Mouse (Mus musculus) CD4-positive, CD25-positive, alpha-beta regulatory T cell, adult 2 months (primary cell): ENCODE measurements around the gene Stag1.

Experiments
- DNase-seq: peaks from one replicate; pipeline ENCODE4 v3.0.0-alpha.2; 2012; ENCODE audit warnings: low read depth, low spot score

The Stag1 gene

DNA sequence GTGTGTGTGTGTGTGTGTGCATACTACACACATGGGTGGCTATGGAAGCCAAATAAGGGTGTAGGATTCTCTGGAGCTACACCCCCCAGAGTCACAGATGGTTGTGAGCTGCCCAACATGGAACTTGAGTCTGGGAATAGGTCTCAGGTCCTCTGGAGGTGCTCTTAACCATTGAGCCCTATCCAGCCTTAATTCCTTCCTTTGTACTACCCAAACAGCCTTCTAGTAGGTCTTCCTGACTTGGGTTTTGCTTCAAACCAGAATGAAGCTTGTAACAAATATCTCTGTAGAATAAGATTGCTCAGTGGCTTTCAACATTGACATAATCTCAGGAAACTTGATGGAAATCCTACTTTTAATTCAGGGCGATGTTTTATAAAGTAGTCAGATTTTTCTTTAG, 7.9 kb downstream of the Stag1 start:
- DNase-seq: no peak

DNA sequence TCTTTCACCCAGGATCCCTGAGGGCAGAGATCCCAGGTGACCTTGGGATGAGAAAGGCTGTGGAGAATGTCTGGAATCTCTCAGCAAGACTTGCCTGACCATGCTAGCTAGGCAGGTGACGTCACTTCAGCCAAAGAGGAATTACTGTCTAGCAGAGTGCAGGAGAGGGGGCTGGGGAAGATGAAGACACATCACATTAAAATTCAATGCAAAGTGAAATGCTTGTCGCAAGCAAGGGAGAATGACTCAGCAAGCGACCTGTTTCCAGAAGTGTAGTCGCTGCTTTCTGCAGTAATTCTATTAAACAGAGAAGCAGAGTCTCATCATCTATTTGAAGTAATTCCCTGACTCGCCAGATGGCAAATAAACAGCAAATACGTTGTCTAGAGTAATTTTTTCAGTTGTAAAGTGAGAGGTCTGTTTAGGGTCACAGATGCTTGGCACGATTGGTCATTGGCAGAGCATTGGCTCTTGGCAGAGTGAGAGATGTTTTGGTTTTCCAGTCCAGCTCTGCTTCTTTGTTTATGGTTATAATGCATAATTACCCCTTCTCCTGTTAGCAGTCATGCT, 8.5 kb downstream of the Stag1 start:
- DNase-seq: no peak

DNA sequence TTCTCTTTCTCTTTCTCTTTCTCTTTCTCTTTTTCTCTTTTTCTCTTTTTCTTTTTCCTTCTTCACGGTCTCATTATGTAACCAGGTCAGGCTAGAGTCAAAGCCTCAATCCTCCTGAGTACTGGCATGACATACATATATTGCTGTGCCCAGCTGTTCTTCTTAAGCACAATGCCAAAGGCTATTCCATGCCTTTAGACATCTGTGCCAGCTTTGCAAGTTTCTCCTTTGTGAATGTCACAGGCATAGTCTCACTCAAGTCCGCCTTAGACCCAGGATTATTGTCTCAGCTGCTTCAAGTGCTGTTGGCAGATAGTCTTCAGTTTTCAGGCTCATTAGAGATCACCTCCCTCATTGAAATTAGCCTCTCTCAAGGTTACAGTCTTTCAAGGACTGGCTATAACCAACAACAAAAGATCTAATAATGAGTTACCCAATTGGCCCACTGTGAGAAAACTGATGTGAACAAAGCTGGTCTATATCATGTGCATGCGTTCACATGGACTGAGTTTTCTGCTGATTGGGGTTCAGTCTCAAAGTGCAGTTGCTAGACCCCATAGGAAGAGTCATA, 16.0 kb downstream of the Stag1 start:
- no peak for DNase-seq

DNA sequence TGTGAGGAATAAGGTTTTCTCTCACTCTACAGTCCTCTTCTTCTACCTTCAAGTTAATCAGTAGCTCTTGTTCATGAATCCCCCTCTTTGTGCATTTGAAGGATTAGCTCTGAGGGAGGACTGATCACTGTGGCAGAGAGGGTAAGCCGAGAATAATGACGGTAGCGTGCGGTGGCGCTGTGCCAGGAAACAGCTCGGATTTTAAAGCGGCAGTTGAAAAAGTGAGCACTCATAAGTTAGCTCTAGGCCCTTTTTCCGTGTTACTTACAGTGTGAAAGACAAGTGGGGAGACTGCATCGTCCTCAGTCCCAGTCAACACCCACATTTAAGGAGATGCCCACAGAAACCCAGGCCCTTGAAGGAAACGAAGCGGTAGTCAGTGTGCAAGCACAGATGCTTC, 19.3 kb downstream of the Stag1 start:
- no peak for DNase-seq

DNA sequence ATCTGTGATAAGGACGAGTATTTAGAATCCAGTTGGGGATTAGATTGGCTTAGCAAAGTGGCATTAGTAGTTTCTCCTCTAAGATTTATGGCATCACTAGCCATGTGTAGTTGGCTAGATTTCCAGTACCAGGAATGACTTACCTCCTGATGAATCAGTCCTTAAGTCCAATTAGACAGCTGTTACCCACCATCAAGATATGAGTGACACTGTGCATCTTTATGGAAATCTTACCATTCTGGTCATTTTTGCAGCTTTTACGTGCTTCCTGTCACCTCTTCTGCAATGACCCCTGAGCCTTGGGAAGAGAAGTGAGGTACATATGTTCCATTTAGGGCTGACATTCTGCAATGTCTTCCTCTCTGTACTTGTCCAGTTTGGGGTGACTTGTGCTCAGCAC, 28.7 kb downstream of the Stag1 start:
- no peak for DNase-seq

DNA sequence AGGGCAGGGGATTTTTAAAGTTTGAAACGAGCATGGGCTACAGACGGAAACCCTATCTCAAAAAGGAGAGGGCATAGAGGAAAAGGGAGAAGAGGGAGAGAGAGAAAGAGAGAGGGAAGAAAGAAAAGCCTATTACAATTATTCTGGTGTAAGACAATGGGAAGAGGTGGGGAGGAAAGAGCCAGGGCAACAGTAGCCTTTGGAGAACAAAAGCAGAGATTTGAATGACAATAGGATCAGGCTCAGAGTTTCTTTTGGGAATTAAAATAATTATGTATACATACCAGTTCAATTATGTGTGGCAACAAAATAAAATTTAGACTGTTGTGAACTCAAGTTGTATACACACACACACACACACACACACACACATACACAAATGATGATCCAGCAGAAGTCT, 43.2 kb downstream of the Stag1 start:
- no peak for DNase-seq

DNA sequence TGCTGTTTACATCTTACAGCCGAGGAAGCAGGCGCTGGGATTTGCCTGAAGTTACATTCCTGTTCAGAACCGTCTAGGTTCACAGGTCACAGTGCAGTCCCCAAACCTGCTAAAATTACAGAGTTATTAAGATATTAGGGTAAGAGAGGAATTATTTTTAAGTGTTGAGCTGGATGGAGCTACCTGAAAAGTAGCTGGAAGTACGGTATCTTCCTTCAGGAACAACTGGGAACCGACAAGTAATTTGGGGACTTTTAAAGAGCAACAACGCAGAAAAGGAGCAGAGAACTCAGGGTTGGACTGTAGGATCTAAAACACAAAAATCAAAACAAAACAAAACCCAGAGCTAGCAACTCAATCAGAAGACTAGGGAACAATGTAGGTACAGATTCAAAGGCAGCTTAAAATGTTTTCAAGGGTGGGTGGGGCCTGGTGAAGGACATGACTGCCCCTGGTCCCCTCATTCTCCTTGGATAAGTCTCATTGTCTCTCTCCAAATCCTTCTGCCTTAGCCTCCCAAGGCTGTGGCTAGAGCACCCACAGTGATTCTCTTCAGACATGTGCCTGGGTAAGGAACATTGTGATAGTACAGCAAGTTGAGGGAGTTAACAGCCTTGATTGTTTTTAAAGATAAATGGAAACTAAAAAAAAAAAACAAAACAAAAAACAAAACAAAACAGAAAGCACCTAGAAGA, 43.9 kb downstream of the Stag1 start:
- peak; percentile 15 for DNase-seq

DNA sequence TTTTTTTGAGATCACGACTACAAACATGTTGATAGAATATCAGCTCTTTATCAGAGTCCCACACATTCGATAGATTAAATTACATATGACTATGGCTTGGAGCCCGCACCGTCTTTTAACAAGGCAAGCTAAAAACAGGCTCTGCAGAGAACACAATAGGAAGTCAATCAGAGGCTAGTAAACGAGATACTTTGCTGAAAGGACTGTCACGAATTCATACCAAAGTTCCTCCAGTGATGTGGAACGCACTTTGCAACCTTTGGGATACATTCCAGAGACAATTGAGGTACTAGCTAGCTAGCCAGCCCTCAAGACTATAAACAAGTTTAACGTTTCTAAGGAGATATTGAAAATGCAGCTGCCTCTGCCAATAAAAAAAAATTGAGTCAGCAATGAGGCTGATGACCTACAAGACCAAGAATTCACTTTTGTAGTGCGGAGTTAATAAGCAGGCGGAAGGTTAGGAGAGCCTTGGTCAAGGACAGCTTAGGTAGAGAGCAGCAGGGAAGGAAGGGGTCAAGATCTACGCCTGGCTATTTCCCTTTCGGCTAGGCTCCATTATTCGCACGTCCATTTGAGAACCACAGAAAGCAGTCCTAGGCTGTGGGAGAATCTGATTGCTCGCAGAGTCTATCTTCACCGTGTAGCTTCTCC, 44.7 kb downstream of the Stag1 start:
- peak; percentile 24 for DNase-seq

DNA sequence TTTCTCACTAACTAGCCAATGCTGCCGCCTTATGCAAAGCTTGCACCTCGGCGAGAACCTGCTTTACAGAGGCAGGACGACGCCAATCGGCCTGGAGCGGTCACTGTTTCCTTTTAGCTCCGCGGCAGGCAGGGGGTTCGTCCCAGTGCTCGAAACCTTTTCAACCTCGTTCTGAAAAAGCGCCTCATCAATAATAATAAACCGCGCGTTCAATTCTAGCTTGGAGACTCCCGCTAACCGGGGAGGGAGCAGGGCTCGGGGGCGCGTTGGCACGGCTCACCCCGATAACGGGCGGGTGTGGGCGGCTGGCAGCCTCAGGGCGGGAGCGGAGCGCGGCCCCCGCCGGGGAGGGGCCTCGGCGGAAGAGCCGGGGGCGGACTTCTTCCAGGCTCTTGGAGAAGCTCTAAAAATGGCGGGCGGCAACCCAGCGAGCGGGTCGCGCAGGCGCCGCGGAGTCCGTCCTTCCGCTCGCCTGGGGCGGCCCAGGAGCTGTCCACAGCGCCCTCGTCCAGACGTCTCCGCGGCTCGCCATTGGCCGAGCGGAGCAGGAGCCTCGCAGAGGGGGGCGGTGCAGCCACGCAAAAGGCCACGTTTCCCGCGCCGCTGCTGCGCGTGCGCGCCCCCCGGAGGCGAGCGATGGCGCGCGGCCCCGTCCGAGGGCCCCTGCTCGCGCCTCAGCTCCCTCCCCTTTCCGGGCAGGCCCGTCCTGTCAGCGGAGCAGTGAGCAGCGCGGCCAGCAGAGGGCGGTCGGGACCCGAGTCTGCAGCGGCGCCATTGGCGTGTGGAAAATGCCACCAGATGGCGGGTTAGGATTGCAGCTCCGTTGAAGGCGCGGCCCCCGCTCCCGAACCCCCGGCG, 45.5 kb downstream of the Stag1 start:
- DNase-seq: peak; percentile 99

DNA sequence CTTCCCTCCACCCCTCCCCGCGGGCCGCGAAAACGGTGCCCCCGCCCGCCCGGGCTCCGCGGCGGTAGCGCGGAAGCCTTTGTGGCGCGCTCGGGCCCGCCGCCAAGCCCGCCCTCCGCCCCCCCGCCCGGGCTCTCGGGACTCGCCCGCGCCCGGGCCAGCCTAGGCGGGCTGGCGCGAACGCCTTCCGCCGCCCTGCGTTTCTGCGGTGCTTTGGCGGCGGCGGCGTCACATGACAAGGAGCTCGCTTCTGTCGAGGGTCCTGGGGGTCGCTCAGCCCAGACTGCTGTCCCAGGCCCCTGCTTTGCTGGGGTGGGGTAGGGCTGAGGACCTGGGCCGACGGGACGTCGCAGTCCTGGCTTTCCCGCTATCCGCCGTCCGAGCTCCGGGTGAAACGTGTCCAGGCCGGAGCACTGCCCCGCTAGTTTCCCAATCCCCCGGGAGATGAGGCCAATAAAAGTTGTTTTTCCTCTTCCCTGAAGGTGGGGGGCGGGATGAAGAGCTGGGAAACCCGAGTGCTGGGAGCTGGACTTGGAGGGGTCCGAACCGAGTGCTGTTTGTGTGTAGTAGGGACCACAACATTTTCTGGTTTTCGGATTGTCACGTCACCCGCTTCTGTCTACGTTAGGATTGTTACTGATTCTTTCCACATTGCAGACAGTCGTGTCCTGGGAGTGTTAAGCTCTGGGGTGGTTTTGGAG, 46.6 kb downstream of the Stag1 start:
- peak; percentile 78 for DNase-seq

DNA sequence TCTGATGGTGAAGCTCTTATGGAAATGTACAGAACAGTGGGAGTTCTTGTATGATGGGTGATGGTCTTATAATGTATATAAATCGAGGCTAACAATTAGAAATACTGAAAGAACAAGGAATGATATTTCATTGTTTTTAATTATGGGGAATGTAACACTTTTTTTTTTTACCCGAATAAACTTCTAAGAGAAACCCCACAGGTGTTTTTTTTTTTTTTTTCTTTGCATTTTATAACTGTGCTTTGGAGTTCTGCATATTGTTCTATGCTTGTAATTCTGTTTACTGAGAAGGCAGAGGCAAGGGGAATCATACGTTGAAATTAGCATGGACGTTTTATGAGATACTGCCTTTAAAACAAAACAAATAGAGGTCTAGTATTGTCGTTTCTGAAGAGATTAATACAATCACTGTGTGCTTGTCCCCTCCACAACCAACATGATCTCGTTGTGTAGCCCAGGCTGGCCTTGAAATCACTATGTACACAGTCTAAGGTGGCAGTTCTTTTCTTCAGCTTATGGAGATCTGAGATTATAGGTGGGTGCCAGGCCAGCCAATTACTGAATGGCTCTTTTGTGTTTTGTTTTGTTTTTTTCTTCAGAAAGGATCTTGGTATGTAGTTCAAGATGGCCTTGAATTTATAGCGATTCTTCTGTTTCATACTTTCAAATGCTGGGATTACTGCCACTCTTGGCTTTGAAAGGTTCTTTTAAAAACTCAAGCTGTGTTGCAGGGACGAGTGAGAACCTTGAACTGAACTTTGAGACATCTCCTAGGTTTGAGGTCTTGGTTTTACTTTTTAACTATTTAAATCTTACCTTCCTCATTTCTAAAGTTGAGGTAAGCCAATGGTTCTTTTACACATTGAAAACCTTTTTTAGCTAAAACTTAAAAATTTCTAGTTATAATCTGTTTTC, 47.7 kb downstream of the Stag1 start:
- no peak for DNase-seq

DNA sequence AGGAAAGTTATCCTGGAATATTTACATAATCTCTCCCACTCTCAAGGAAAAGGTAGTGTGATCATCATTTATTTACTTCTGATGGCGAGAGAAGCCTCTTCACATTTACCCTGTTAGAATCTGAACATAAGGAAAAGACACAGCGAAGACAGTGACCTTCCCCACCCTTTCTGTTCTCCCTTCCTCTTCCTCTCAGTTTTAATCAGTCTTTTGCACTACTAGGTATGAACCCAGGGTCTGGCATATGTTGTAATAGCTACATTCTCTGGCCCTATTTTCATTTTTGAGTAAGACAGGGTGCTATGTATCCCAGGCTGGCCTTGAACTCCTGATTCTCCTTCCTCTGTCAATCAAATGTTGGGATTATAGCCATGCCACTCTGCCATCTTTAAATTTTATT, 48.7 kb downstream of the Stag1 start:
- DNase-seq: no peak

DNA sequence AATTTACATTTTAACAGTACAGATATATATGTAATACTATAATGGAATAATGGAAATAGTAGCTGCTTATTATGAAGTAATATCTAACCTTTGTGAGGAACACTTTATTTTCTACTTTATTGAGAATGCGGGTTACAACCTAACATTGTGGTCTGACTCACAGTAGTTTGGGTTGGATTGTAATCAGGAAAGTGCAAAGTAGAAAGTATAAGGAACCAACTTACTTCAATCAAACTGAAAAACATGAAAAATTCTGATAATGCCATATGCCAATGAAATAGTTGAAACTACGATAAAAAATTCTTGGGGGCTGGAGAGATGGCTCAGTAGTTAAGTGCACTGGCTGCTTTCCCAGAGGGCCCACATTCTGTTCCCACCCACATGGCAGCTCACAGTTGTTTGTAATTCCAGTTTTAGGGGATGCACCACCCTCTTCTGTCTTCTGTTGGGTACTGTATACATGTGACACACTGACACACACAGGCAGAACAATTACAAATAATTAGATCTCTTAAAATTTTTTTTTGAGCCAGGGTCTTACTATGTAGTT, 50.3 kb downstream of the Stag1 start:
- DNase-seq: no peak

DNA sequence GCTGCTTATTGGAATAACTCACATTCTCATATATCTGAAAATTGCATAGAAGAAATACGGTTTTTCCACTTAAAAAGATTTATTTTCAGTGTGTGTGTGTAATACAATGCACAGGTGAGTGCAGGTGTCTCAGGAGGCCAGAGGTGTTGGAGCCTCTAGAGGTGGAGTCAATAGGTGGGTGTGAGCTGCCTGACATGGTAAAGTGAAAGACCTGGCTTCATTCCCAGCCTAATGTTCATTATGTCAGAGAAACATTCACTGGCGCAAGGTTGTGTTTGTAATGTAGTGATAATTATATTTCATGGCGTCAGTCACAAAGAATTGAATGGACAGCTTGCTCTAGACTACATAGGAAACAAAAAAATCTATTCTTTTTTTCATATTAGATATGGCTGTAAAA, 56.5 kb downstream of the Stag1 start:
- DNase-seq: no peak

DNA sequence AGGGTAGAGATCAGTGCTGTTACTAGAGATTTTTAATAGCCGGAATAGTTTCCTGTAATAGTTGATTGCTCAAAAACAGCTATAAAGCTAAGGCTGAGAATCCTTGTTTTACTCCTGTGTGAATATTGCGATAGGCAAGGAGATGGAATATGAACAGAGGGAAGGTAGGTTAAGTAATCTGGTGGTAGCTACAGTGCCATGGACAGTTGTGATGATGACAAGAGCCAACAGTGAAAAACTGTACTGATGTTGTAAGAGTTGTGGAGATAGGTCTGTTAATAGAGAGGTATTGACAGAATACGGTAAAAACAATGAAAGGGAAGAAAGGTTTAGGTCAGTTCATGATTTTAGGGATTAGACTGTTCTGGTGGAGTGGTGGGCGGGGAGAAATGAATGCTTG, 58.5 kb downstream of the Stag1 start:
- no peak for DNase-seq

DNA sequence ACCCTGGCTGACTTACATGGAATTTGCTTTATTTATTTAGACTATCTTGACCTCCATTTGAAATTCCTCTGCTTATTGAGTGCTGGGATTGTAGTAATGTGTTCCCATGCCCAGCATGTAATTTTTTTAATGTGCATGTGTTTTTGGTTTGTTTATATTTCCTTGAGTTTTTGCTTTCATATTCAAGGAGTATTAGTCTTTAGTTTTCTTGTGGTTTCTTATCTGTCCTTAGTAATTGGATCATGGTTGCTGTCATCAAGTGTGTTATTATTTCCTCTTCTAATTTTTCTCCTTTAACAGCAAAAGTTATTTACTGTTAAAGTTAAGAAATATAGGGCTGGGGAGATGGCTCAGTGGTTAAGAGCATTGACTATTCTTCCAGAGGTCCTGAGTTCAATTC, 63.0 kb downstream of the Stag1 start:
- no peak for DNase-seq

DNA sequence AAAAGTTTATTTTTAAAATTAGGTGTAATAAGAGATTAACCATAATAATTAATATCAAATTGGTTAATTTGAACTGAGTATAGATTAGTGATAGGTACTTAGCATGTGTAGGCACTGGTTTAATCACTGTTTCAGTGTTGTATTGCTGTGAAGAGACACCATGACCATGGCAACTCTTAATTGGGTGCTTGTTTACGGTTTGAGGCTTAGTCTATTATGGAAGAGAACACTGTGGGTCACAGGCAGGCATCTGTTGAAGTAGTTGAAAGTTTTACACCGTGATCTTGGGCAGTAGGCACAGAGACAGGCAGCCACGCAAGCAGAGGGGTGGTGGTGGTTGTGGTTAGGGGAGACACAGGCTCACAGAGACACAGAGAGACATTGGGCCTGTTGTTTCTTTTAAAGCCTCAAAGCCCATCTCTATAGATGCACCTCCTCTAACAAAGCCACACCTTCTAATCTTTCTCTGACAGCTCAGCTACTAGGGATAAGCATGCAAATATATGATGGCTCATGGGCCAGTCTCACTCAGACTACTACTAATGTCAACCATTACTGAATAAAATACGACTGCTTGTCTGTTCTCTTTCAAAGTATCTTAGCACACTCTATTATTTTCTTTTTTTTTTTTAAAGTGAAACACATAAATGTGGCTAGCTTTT, 66.0 kb downstream of the Stag1 start:
- no peak for DNase-seq

DNA sequence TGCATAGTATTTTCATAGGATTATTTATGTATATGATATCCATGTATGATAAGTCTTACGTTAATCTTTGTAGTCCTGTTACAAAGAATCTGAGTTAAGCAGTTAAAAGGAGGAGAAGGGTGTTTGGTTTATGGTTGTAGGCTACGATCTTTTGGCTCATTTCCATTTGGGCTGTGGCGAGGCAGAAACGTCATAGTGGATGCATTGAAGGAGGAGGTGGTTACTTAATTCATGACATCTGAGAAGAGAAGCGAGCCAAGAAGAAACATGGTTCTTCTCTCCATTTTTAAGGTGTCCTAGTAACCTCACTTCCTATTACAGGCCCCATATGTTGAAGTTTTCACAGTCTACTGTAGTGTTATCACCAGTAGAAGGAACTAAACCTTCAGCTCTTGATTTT, 72.6 kb downstream of the Stag1 start:
- DNase-seq: no peak

DNA sequence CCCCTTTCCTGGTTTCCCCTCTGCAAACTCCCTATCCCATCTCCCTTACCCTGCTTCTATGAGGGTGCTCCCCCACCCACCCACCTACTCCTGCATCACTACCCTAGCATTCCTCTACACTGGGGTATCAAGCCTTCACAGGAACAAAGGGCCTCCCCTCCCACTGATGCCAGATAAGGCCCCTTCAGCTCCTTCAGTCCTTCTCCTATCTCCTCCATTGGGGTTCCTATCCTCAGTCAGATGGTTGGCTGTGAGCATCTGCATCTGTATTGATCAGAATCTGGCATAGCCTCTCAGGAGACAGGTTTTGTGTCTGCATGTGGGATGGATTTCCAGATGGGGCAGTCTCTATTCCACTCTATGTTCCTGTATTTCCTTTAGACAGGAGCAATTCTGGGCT, 81.4 kb downstream of the Stag1 start:
- no peak for DNase-seq

DNA sequence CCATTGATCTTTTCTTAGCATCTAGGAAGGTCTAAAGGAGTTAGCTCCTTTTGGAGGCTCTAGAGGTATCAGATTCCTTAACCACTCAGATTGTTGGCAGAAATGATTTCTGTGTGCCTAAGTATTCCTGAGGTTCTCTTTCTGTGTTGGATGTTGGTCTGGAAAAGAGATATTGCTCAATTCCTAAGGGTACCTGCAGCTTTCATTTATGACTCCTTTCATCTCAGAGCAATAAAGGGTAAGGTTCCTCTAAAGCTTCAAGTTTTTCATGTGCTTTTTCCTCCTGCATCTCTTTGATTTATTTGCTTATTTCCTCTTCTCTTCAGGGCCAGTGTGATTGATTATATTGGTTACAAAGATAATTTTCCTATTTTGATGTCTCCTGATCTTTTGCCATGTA, 84.7 kb downstream of the Stag1 start:
- DNase-seq: no peak
